Mouse (Mus musculus): ENCODE measurements around the gene Tmem120b.

- TF ChIP-seq CTCF (IDR thresholded peaks at IDR 0.05; ENCODE audit: borderline replicate concordance, insufficient read depth, low read length) (no peak), POLR2A (IDR thresholded peaks at IDR 0.05; ENCODE audit: low read depth, low read length) (peak; percentile 55)
These were observed 69.1 kb downstream of the Tmem120b start for GRCm38 (mm10) chr5:123137044-123137909.
